Mouse (Mus musculus) right cerebral cortex, postnatal 25 days (tissue): Measurements from ENCODE around the gene Chrne.

ENCODE experiments used
- DNase-seq: peaks from one replicate; pipeline ENCODE4 v3.0.0; 2022

The Chrne gene

GRCm38 (mm10) chr11:70651391-70651790, 32.4 kb upstream of the Chrne start:
- DNase-seq = no peak

GRCm38 (mm10) chr11:70650322-70651175, 31.5 kb upstream of the Chrne start:
- DNase-seq = no peak

GRCm38 (mm10) chr11:70649185-70649734, 30.2 kb upstream of the Chrne start:
- no peak for DNase-seq

DNA sequence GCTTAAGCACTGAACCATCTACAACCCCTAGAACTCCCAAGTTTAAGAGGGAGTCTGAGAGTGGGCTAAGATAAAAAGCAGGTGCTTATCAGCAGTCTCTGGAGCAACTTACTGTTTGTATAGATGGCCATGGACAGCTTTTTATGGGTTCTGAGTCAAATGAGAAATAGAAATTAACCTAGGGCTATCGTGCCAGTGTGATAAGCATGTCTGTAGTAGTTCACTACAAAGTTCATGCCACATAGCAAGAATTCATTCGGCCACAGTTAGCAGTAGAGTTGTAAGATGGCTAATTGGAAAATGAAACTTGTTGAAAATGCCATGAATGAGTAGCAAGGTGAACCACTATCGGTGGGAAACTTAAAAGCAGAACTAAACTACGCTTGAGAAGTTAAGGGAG, 29.5 kb upstream of the Chrne start:
- DNase-seq = no peak

- DNase-seq = peak; percentile 26
These were observed 28.9 kb upstream of the Chrne start for GRCm38 (mm10) chr11:70647716-70648420.

DNA sequence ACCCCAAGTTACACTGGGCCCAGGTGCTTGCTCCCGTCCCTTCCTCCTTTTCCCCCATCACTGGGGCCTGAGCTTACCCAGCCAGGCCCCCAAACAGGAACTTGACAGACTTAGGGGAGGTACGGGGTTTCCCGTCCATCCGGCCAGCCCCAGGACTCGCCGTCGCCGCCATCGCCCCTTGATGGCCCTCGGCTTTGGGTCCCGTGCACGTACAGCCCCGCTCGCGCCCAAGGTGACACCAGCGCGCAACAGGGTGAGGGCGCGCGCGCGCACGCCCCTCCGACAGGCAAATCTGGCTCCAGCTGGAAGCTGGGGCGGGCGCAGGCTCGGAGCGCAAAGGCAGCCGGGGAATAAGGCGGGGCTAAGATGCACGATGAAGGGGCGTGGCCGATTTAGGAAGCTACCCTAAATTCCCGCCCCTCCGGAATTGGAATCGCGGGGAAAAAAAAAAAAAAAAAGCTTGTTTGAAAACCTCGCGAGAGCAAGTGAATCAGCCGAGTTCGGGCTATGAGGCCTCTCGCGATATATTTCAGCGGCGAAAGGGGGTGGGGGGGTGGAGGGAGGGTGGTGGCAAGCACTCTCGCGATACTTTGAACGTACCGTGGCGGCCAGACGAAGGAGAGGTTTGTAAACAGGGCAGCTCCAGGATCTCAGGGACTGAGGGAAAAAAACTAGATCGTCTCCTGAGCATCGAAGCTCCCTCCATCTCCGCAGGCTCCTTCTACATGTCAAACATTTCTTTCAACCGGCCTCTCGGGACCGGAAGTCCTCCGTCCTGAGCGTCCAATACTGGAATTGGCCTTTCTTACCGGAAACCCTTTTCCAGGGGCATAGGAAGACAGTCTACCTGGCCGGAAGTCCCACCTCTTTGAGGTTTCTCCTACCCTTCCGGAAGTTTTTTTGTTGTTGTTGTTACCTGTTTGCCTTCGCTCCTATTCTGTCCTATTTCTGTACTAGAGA, 28.0 kb upstream of the Chrne start, which contains the start of the genes Rnf167 and Slc25a11:
Gene Rnf167 (plus strand): TSS at position 545 of the 960 bp plus-strand sequence.
Gene Slc25a11 (minus strand): TSS at position 789 of the 960 bp plus-strand sequence.
- peak; percentile 96 for DNase-seq

DNA sequence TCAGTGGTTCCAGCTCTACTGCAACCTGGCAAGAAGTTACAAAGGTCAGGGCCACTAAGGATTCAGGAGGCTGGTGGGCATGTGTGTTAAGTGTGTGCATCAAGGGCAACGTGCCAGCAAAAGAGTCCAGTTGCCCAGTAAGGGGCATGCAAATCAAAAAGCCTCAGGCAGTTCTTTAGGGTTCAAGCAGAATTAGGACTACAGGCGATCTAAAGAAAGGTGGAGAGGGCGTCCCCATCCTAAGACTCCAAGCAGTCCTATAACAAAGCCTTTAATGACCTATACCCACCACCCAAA, 27.2 kb upstream of the Chrne start:
- no peak for DNase-seq

- DNase-seq = no peak
These were observed 26.6 kb upstream of the Chrne start for GRCm38 (mm10) chr11:70645461-70646258.

DNA sequence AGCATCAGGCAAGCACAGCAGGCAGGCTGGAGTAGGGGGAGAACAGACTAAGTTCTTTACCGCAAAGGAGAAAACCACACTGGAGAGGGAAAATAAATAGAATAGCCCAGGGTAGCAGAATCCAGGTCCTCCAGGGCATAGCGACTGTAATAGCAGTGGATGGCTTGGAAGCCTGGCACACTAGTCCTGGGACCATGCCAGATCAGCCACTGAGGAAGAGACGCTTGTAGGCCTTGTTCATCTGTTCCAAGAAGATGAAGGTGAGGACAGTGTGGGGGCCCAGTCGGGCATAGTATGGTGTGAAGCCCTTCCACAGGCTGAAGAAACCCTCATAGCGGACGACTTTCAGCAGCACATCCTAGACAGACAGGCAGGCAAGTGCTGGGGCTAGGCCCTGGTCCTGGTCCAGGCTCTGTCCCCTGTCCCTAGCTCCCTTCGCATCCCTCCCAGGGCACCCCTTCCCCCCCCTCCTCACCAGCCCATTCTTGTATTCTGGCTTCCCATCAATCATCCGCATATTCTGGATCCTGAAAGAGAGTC, 25.6 kb upstream of the Chrne start:
- no peak for DNase-seq

DNA sequence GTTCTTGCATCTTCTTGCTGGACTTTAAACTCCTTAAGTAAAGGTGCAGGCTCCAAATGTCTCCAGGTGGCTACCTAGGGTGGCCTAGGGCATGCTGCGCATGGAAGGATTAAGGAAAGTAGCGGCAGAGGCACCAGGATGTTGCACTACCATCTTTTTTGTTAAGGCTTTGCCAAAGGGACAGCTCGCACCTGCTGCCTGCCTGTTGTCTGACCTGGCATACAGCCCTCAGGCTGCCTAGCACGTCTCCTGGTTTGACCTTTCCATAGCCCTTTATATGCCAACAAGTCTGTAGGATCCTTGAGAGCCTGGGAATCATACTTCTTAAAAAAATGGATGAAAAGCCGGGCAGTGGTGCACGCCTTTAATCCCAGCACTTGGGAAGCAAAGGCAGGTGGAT, 24.0 kb upstream of the Chrne start:
- no peak for DNase-seq

GRCm38 (mm10) chr11:70641241-70641640, 22.2 kb upstream of the Chrne start:
- no peak for DNase-seq

DNA sequence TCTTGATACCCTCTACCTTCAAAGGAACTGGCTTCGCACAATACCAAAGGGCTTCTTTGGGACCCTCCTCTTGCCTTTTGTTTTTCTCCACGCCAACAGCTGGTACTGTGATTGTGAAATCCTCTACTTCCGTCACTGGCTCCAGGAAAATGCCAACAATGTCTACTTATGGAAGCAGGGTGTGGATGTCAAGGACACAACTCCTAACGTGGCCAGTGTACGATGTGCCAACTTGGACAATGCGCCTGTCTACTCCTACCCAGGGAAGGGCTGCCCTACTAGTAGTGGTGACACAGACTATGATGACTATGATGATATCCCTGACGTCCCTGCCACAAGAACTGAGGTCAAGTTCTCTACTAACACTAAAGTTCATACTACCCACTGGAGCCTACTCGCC, 21.0 kb upstream of the Chrne start:
- no peak for DNase-seq

DNA sequence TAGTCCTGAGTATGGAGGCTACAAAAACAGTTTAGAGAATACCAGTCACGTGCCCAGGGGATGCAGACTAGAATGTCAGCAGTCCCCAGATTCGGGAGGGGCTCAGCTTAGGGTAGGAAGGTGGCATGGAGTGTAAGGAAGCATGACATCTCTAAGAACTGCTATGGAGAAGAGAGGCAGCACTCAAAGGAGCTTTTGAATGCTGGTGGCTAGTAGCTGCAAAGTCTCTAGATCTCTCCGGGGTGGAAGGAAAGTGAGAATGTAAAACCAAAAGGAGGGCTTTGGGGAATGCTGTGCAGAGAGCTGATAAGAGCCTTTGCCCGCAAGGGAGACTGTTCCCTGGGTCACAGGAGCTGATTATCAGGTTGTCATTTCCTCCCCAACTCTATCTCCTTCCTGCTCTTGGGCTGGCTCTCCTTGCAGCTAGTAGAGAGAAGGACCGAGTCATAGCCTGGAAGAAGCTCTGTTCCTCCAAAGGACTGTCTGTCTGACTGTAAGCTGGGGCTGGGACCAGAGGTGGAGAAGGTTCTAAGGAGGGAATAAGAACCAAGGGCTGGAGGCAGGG, 19.8 kb upstream of the Chrne start, which contains the start of gene Gp1ba:
Gene Gp1ba (plus strand): TSS at position 409 of the 565 bp plus-strand sequence.
- DNase-seq = no peak

- no peak for DNase-seq
These were observed 19.3 kb upstream of the Chrne start for GRCm38 (mm10) chr11:70638293-70638692.

DNA sequence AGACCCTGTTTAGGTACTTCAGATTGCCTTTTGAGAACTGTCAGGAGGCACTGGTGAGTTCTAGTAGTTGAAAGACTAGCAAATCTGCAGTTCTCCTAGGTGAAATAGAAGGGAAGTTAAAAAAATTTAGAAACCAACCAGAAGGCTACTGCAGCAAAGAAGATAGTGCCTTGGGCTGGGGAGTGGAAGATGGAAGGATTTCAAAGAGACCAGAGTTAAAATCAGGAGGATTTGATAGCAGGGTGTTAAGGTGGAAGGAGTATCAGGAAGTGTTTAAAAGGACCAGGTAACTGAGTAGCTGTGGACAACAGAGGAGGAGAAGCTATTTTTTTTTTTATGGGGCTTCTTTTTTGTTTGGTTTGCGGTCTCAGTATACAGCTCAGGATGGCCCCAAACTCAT, 18.7 kb upstream of the Chrne start:
- no peak for DNase-seq

- no peak for DNase-seq
These were observed 16.6 kb upstream of the Chrne start for GRCm38 (mm10) chr11:70635601-70636000.

DNA sequence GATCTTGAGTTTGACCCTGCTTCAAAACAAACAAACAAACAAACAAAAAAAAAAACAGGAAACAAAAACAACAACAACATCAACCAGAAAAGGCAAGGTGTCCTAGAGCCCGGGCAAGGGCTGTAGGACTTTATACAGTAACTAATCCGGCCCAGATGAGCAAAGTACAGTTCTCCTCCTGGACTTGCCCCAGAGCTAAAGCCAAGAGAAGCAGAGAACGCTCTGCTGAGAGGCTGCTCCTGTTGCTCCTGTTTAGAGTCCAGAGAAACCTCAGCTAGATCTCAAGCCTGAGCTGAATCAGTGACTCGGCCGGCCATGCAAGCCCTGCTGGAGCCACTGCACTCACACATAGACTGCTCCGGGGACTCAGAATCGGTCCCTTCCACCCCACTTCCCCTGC, 11.1 kb upstream of the Chrne start:
- no peak for DNase-seq

- DNase-seq = no peak
These were observed 10.5 kb upstream of the Chrne start for GRCm38 (mm10) chr11:70629557-70629956.

- no peak for DNase-seq
These were observed 9.4 kb upstream of the Chrne start for GRCm38 (mm10) chr11:70628431-70628830.

DNA sequence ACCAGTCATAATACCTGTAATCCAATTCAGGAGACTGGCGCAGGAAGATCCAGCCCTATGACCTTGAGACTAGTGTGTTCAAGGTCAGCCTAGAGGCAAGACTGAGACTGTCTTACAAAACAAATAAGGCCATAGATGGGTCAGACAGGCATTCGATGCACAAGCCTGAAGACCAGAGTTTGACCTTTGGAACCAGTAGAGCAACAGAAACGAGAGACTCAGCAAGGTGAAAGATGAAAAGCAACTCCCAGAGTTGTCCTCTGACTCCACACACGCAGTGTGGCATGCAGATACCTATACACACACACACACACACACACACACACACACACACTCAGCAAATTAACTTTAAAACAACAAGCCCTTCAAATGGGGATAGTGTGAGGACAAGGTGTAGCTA, 7.9 kb upstream of the Chrne start:
- DNase-seq = no peak

DNA sequence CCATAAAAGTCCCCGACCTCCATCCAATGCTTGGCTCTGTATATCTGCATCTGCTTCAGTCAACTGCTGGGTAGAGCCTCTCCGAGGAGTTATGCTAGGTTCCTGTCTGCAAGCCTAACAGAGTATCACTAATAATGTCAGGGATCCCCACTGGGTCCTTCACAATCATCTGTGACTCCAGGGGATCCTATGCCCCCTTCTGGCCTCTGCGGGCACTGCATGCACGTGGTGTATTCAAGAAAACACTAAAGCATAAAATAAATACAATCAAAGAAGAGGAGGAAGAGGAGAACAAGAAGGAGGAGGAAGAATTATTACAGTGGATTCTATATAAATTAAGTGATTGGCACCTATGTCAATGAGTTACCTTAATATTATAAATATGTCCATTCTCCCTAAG, 6.5 kb upstream of the Chrne start:
- no peak for DNase-seq
